Mouse (Mus musculus) C2C12 (cell line): ENCODE measurements at regions not wholly inside any gene's neighbourhood (a gene's known extent, or its start where the extent isn't known, plus 50 kb on each side); places are given as distances from the start of the nearest gene placed in this dataset.
"Not testable (repeated sequence)": the region's sequence is repeated elsewhere in the genome, so short reads cannot be mapped to it uniquely, and the experiment has no call there.

Experiments used
- H3K27me3 ChIP-seq: one replicate; pipeline ENCODE4 v1.6.1; 2011; ENCODE audit not compliant: control insufficient read depth, insufficient read depth, insufficient read length
- H3K36me3 ChIP-seq: one replicate; pipeline ENCODE4 v1.6.1; 2011; ENCODE audit not compliant: control insufficient read depth, insufficient read depth
- H3K4me3 ChIP-seq: one replicate; pipeline ENCODE4 v1.5.1; 2011; ENCODE audit warnings: mild to moderate bottlenecking, control low read depth; ENCODE audit not compliant: poor library complexity, insufficient read depth, severe bottlenecking
- H3K79me2 ChIP-seq: one replicate; pipeline ENCODE4 v1.6.1; 2011; ENCODE audit not compliant: control insufficient read depth, insufficient read depth
- H3K79me3 ChIP-seq: one replicate; pipeline ENCODE4 v1.6.1; 2011; ENCODE audit warnings: low read depth, control low read depth
- H3ac ChIP-seq: one replicate; pipeline ENCODE3; 2011; ENCODE audit warnings: low read depth; ENCODE audit not compliant: control insufficient read depth, insufficient read length
- CEBPB ChIP-seq: IDR thresholded peaks from one replicate; pipeline ENCODE4 v1.6.1; 2011; ENCODE audit warnings: low read depth, mild to moderate bottlenecking, control low read depth, moderate library complexity
- CTCF ChIP-seq: IDR thresholded peaks from one replicate; pipeline ENCODE4 v1.5.1; 2011; ENCODE audit not compliant: control insufficient read depth, insufficient read depth, insufficient read length
- FOSL1 ChIP-seq: IDR thresholded peaks from one replicate; pipeline ENCODE4 v1.8.0; 2011; ENCODE audit warnings: mild to moderate bottlenecking, low read length; ENCODE audit not compliant: poor library complexity, insufficient read depth, severe bottlenecking
- MAX ChIP-seq: IDR thresholded peaks from one replicate; pipeline ENCODE4 v1.6.1; 2011; ENCODE audit warnings: mild to moderate bottlenecking, control low read depth
- MYOD1 ChIP-seq: IDR thresholded peaks from one replicate; pipeline ENCODE4 v1.6.1; 2011; ENCODE audit warnings: low read depth; ENCODE audit not compliant: control insufficient read depth, insufficient read length
- MYOG ChIP-seq: IDR thresholded peaks from one replicate; pipeline ENCODE4 v1.6.1; 2011; ENCODE audit not compliant: control insufficient read depth, insufficient read length; ENCODE audit errors: extremely low read depth
- USF1 ChIP-seq: IDR thresholded peaks from one replicate; pipeline ENCODE4 v1.6.1; 2011; ENCODE audit warnings: low read depth, mild to moderate bottlenecking, control low read depth, moderate library complexity

DNA sequence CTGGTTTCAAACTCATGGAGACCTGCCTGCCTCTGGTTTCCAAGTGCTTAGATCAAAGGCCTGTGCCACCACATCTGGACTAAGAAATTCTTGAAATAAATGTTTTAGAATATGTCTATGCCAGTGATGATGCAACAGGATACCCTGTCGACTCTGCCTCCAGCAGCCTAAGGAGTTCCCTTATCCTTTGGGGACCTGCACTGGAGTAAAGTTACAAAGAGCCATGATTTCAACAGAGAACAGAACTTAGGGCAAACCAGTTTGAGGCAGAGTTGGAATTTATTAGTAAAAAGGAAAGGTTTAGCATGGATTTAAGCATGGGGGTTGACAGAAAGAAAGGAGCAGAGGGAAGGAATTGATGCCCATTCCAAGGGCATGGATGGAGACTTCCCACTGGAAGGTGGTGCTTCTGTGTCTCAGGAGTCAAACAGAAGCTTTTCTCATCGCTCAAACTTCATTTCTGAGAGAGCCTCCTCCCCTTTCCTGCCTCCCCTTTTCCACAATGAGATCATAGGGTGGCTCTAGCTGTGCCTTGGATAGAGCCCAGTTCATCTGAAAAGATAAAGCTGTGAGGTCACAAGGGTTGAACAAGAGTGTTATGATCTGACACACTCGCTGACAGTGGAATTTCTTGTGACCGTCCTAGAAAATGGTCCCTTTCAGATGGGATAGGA lies 135.2 kb upstream of the Trim24 start:
- H3K36me3 ChIP-seq, result no peaks in the 10 kb centered on the region
- no peaks in the 10 kb centered on the region for H3K79me3 ChIP-seq
- no peaks in the 10 kb centered on the region for H3K27me3 ChIP-seq
- no peak overlapping the region for H3K4me3 ChIP-seq
- no peak for TF ChIP-seq CEBPB
- H3ac ChIP-seq, result no peak overlapping the region
- no peaks in the 10 kb centered on the region for H3K79me2 ChIP-seq

DNA sequence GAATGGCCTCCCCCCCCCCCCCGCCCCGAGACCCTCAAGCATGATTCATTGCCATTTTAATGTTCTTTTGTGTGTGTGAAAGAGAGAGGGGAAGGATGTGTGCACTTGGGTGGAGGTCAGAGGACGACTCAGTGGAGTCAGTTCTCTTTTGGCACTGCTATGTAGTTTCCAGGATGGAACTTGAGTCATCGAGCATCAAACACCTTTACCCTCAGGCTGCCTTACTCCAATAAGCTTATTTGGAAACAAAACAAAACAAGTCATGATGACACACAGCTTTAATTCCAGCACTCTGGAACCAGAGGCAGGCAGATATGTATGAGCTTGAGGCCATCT lies 134.7 kb upstream of the Trim24 start:
- Histone ChIP-seq H3K36me3 (no peaks in the 10 kb centered on the region), H3K79me3 (no peaks in the 10 kb centered on the region), H3K4me3 (no peak overlapping the region), H3ac (no peak overlapping the region), H3K79me2 (no peaks in the 10 kb centered on the region), H3K27me3 (no peaks in the 10 kb centered on the region)
- TF ChIP-seq MYOG (no peak), CTCF (no peak), CEBPB (no peak), MAX (no peak), FOSL1 (no peak), MYOD1 (no peak)

GRCm38 (mm10) chr6:37740982-37741889 lies 129.4 kb upstream of the Trim24 start:
- no peaks in the 10 kb centered on the region for H3K79me2 ChIP-seq
- no peak overlapping the region for H3K4me3 ChIP-seq
- H3K79me3 ChIP-seq, result no peaks in the 10 kb centered on the region
- H3K27me3 ChIP-seq, result no peaks in the 10 kb centered on the region
- TF ChIP-seq CEBPB (no peak), MYOD1 (no peak), MYOG (no peak), CTCF (no peak), FOSL1 (no peak)
- H3ac ChIP-seq, result no peak overlapping the region
- no peaks in the 10 kb centered on the region for H3K36me3 ChIP-seq

DNA sequence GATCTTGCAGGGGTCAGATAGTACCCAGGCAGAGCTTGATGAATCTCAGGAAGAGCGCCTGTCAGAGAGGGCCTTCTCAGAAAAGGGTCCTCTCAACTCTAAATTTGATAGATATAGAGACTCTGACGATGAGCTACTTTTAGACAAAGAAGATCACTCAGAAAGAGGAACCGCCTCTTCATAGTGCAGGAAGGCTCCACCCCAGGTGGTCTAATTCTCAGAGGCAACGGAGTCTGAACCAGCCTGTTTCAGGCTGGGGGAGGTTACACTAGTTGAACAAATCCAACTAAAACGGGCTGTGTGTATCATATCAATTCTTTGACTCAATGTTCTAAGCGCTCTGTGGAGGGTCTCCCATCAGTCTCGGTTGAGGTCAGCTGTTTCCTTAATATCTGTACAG lies 128.7 kb upstream of the Trim24 start:
- not testable (repeated sequence) for H3ac ChIP-seq, H3K27me3 ChIP-seq, H3K4me3 ChIP-seq, H3K36me3 ChIP-seq, H3K79me2 ChIP-seq, H3K79me3 ChIP-seq

DNA sequence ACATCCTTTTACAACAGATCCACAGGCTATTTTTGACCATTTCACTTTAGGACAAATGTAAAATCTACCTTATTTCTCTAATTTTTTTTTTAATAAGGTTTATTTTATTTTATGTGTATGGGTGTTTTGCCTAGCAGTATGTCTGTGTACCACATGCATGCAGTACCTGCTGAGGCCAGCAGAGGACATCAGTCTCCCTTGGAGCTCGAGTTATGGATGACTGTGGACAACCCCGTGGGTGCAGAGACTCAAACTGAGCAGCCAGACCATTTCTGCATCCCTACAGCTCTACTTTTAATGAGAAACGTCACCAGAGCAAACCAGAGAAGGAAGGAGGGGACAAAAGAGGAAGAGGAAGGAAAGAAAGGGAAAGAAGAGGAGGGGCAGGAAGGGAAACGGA lies 125.9 kb upstream of the Trim24 start:
- TF ChIP-seq MAX (no peak), MYOG (no peak), MYOD1 (no peak), FOSL1 (no peak), USF1 (no peak), CTCF (no peak)
- Histone ChIP-seq H3K79me2 (no peaks in the 10 kb centered on the region), H3K79me3 (no peaks in the 10 kb centered on the region), H3K4me3 (no peak overlapping the region), H3ac (no peak overlapping the region), H3K27me3 (no peaks in the 10 kb centered on the region), H3K36me3 (no peaks in the 10 kb centered on the region)

DNA sequence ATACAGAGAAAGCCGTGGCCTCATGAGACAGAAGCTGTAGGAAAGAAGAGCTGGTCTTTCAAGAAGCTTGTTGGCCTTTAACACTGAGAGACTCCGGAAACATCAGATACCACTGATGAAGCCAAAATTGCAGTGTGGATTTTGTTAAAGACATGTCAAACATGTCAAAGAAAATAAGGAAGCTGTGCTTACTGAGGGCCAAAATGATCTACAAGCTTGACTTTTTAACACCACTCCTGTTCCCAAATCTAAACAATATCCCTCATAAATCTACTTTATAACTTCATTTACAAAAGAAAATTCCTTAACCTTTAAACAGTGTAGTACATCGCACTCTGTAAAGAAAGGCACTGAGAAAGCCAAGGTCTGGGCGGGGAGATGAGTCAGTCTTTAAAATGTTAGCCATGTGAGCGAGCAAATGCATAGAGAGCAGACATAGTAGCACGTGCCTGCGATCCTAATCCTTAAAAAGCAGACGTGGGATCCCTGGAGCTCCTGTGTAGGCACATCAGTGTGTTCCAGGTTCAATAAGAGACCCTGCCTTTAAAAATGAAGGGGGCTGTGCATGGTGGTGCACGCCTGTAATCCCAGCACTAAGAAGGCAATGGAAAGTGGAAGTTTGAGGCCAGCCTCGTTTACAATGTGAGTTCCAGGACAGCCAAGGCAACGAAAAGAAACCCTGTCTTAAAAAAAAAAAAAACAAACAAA lies 125.1 kb upstream of the Trim24 start:
- H3K79me3 ChIP-seq, result no peaks in the 10 kb centered on the region
- TF ChIP-seq MYOD1, result no peak
- TF ChIP-seq CTCF, result no peak
- TF ChIP-seq MAX, result no peak
- no peak for TF ChIP-seq CEBPB
- no peak for TF ChIP-seq FOSL1
- TF ChIP-seq MYOG, result no peak
- no peak for TF ChIP-seq USF1

GRCm38 (mm10) chr6:37747793-37748192 lies 122.8 kb upstream of the Trim24 start:
- not testable (repeated sequence) for H3K4me3 ChIP-seq, H3K27me3 ChIP-seq

More for the DNA sequence above, 125.1 kb upstream of the Trim24 start:
- no peaks in the 10 kb centered on the region for H3K27me3 ChIP-seq
- no peak overlapping the region for H3K4me3 ChIP-seq
- H3K79me2 ChIP-seq, result no peaks in the 10 kb centered on the region
- H3ac ChIP-seq, result no peak overlapping the region
- H3K36me3 ChIP-seq, result no peaks in the 10 kb centered on the region

More at GRCm38 (mm10) chr6:37747793-37748192, 122.8 kb upstream of the Trim24 start:
- H3K36me3 ChIP-seq, H3K79me2 ChIP-seq, H3K79me3 ChIP-seq, H3ac ChIP-seq: not testable (repeated sequence)
